Comparison of ENCODE assay signal across 18 mouse cellular contexts in genomic region chr6:22801908-22802307, GRCm38 (mm10).
DNase-seq lines count a peak whose midpoint lies in the region; ATAC-seq and TF ChIP-seq lines count a peak whose summit lies in the region.
"Had no signal": no experiment of that assay in that cellular context is flagged by ENCODE, and none has a peak within 500 bp of the region (broad histone marks: within the 10 kb centered on the region; RNA-seq: fewer than 3 reads in every experiment).

No protein-coding gene starts in this region.

- DNase-seq in forebrain, postnatal 0 days: no peak
- peak; percentile 5 for DNase-seq in lung, postnatal 36 days
- DNase-seq in lung, postnatal 14 days: no peak
- no peak for DNase-seq in midbrain, embryonic 14.5 days
- DNase-seq in thymus, adult 18-20 months: no peak
- DNase-seq: cerebellum, adult 11 months; embryo, embryonic 11 days; gastrocnemius, adult 2 months; gastrocnemius, postnatal 25 days had no signal

- peak overlapping the region; percentile 50; the same call in 1 of the 2 replicates for H3K27ac ChIP-seq in forebrain, embryonic 12.5 days
- no peak overlapping the region for H3K27ac ChIP-seq in forebrain, postnatal 0 days (ENCODE audit: low read depth, low read length)
- no peak overlapping the region for H3K27ac ChIP-seq in midbrain, embryonic 15.5 days
- H3K27ac ChIP-seq in midbrain, embryonic 14.5 days (replicated peaks; ENCODE audit: low read depth, low read length): no peak overlapping the region
- H3K27ac ChIP-seq: embryonic facial prominence, embryonic 15.5 days; gastrocnemius, adult 2 months; hindbrain, embryonic 10.5 days; hindbrain, embryonic 15.5 days had no signal

- WGBS in forebrain, embryonic 12.5 days: 36% methylated on average over 3 of the region's 3 CpGs
- WGBS in forebrain, postnatal 0 days: 23% methylated on average over 3 of the region's 3 CpGs
- WGBS in midbrain, embryonic 15.5 days: 57% methylated on average over 3 of the region's 3 CpGs
- WGBS in midbrain, embryonic 14.5 days: 57% methylated on average over 3 of the region's 3 CpGs

- peak; percentile 50; the same call in 1 of the 2 replicates for ATAC-seq in forebrain, embryonic 12.5 days (ENCODE audit: low FRiP score)
- no peak for ATAC-seq in forebrain, postnatal 0 days
- 0 out of 2 replicates have a peak, but pooled peaks have one; percentile 50 for ATAC-seq in midbrain, embryonic 15.5 days (replicated peaks)
- no peak for ATAC-seq in midbrain, embryonic 14.5 days (ENCODE audit: low FRiP score, low TSS enrichment)
- ATAC-seq: inflammation-experienced regulatory T-cells, adult 6 months had no signal

- H3K4me3 ChIP-seq in forebrain, embryonic 12.5 days (replicated peaks): no peak overlapping the region
- H3K4me3 ChIP-seq in forebrain, postnatal 0 days (ENCODE audit: low read depth, low read length): no peak overlapping the region
- H3K4me3 ChIP-seq in midbrain, embryonic 15.5 days: no peak overlapping the region
- H3K4me3 ChIP-seq in midbrain, embryonic 14.5 days (replicated peaks; ENCODE audit: low read depth, low read length): no peak overlapping the region
- H3K4me3 ChIP-seq: embryonic facial prominence, embryonic 15.5 days; erythroblast, embryonic 14.5 days; gastrocnemius, adult 2 months; heart, embryonic 12.5 days; hindbrain, embryonic 10.5 days; hindbrain, embryonic 15.5 days had no signal

- peaks cover 12% of the 10 kb centered on the region for H3K4me1 ChIP-seq in forebrain, embryonic 12.5 days
- H3K4me1 ChIP-seq in forebrain, postnatal 0 days (ENCODE audit: insufficient read depth): no peaks in the 10 kb centered on the region
- H3K4me1 ChIP-seq in midbrain, embryonic 15.5 days: no peaks in the 10 kb centered on the region
- no peaks in the 10 kb centered on the region for H3K4me1 ChIP-seq in midbrain, embryonic 14.5 days (ENCODE audit: control insufficient read depth, insufficient read depth, low read length)
- H3K4me1 ChIP-seq: embryonic facial prominence, embryonic 15.5 days; heart, embryonic 12.5 days; hindbrain, embryonic 10.5 days; hindbrain, embryonic 15.5 days had no signal

- no peak overlapping the region for H3K9ac ChIP-seq in forebrain, embryonic 12.5 days
- no peak overlapping the region for H3K9ac ChIP-seq in forebrain, postnatal 0 days
- H3K9ac ChIP-seq in midbrain, embryonic 15.5 days: no peak overlapping the region
- H3K9ac ChIP-seq in midbrain, embryonic 14.5 days (replicated peaks; ENCODE audit: low read length): no peak overlapping the region
- H3K9ac ChIP-seq: embryonic facial prominence, embryonic 15.5 days; heart, embryonic 12.5 days; hindbrain, embryonic 15.5 days had no signal

- H3K4me2 ChIP-seq in forebrain, embryonic 12.5 days: no peak overlapping the region
- no peak overlapping the region for H3K4me2 ChIP-seq in forebrain, postnatal 0 days (ENCODE audit: low read depth)
- no peak overlapping the region for H3K4me2 ChIP-seq in midbrain, embryonic 15.5 days
- no peak overlapping the region for H3K4me2 ChIP-seq in midbrain, embryonic 14.5 days (ENCODE audit: low read length)
- H3K4me2 ChIP-seq: embryonic facial prominence, embryonic 15.5 days; heart, embryonic 12.5 days; hindbrain, embryonic 15.5 days had no signal

- no peaks in the 10 kb centered on the region for H3K27me3 ChIP-seq in forebrain, embryonic 12.5 days
- H3K27me3 ChIP-seq in forebrain, postnatal 0 days (ENCODE audit: insufficient read depth, low read length): no peaks in the 10 kb centered on the region
- H3K27me3 ChIP-seq in midbrain, embryonic 15.5 days (replicated peaks): no peaks in the 10 kb centered on the region
- no peaks in the 10 kb centered on the region for H3K27me3 ChIP-seq in midbrain, embryonic 14.5 days (ENCODE audit: control insufficient read depth, insufficient read depth, low read length)
- H3K27me3 ChIP-seq: CH12.LX; embryonic facial prominence, embryonic 15.5 days; heart, embryonic 12.5 days; hindbrain, embryonic 15.5 days had no signal

- H3K9me3 ChIP-seq in forebrain, embryonic 12.5 days: no peaks in the 10 kb centered on the region
- H3K9me3 ChIP-seq in forebrain, postnatal 0 days (ENCODE audit: low read length): no peaks in the 10 kb centered on the region
- H3K9me3 ChIP-seq in midbrain, embryonic 15.5 days: no peaks in the 10 kb centered on the region
- H3K9me3 ChIP-seq in midbrain, embryonic 14.5 days (ENCODE audit: control insufficient read depth, low read length): no peaks in the 10 kb centered on the region
- H3K9me3 ChIP-seq: embryonic facial prominence, embryonic 15.5 days; heart, embryonic 12.5 days; hindbrain, embryonic 10.5 days; hindbrain, embryonic 15.5 days had no signal

- no peaks in the 10 kb centered on the region for H3K36me3 ChIP-seq in forebrain, embryonic 12.5 days (replicated peaks)
- H3K36me3 ChIP-seq in forebrain, postnatal 0 days (ENCODE audit: insufficient read depth): no peaks in the 10 kb centered on the region
- H3K36me3 ChIP-seq in midbrain, embryonic 15.5 days (replicated peaks): no peaks in the 10 kb centered on the region
- H3K36me3 ChIP-seq in midbrain, embryonic 14.5 days (ENCODE audit: control insufficient read depth, insufficient read depth, low read length): no peaks in the 10 kb centered on the region
- H3K36me3 ChIP-seq: embryonic facial prominence, embryonic 15.5 days; heart, embryonic 12.5 days; hindbrain, embryonic 10.5 days; hindbrain, embryonic 15.5 days had no signal

- no peak for TF ChIP-seq CTCF in forebrain, postnatal 0 days (IDR thresholded peaks at IDR 0.05; ENCODE audit: low read depth)

Comparison
In these comparisons a context has a peak if more than half of its experiments do, and no peak if none do; other contexts are left out.
1. ATAC-seq: peak in forebrain, embryonic 12.5 days (single experiment) and midbrain, embryonic 15.5 days (single experiment); none in forebrain, postnatal 0 days (single experiment) and midbrain, embryonic 14.5 days (single experiment).